Mouse (Mus musculus): ENCODE results near the gene Thap7. TPM values are rescaled to one million over a fixed set of nuclear protein-coding genes. Genes with fewer than 3 reads are reported as not detected.

Thap7 gene
- total and polyA plus RNA-seq, 3 experiments: 65.4 to 65.5 TPM; not detected in 1

DNA sequence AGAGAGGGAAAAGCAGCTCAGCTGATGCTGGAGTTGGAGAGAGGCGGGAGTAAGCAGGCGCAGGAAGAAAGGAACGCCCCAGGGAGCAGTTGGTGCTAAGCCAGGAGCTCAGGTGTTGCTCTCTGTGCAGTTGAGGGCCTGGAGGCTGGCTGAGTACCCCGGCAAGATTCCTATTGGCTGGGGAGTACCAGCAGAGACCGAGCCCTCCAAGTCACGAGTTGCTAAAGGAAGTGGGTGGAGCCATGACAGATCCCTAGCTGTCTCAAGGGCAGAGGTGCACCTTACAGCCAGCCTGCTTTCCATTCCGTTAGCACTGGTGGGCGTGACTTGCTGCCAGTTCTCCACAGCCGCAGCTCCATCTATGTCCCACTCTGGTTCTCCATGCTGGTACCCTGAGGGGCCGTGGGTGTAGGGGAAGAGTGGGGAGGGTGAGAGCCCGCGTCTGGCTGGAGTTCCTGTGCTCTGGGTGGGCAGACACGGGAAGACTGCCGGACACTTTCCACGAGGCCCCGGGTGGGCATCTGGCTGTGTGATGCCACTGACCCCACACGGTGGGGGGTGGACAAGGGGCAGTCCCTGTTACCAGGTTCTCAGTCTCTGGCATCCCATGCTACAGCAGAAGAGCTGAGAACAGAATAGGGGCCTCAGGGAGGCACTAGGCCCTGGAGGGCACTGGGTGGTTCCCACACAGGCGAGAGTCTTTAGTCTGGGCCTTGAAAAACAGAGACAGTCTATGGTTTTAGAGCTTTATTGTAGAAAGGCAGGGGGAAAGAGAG, 23.2 kb upstream of the Thap7 start (continued):
- TF ChIP-seq TAL1 (IDR thresholded peaks at IDR 0.05; ENCODE audit: low read length) (no peak), MXI1 (IDR thresholded peaks at IDR 0.05; ENCODE audit: low read depth, low read length) (peak; percentile 82), RAD21 (IDR thresholded peaks at IDR 0.05; ENCODE audit: low read depth, low read length) (no peak), SMC3 (IDR thresholded peaks at IDR 0.05; ENCODE audit: low read depth, low read length) (no peak)

GRCm38 (mm10) chr16:17552837-17553236, 21.9 kb upstream of the Thap7 start:
- no peak for TF ChIP-seq ELF1 (IDR thresholded peaks at IDR 0.05; ENCODE audit: low read depth, low read length)
- no peak for TF ChIP-seq NRF1 (IDR thresholded peaks at IDR 0.05; ENCODE audit: insufficient read depth, low read depth, low read length, poor library complexity, severe bottlenecking)
- TF ChIP-seq RCOR1 (IDR thresholded peaks at IDR 0.05; ENCODE audit: low read depth, low read length): no peak
- no peak for TF ChIP-seq TCF12 (IDR thresholded peaks at IDR 0.05; ENCODE audit: low read depth, low read length)
- TF ChIP-seq ETS1 (IDR thresholded peaks at IDR 0.05; ENCODE audit: low read depth, low read length): no peak
- TF ChIP-seq JUND (IDR thresholded peaks at IDR 0.05; ENCODE audit: low read depth, low read length): no peak
- TF ChIP-seq SMC3 (IDR thresholded peaks at IDR 0.05; ENCODE audit: low read depth, low read length): no peak
- no peak for TF ChIP-seq HCFC1 (IDR thresholded peaks at IDR 0.05; ENCODE audit: low read depth, low read length)
- no peak for TF ChIP-seq POLR2AphosphoS5 (IDR thresholded peaks at IDR 0.05; ENCODE audit: borderline replicate concordance, low read depth, low read length)
- TF ChIP-seq MYB (IDR thresholded peaks at IDR 0.05; ENCODE audit: low read depth, low read length): no peak
- TF ChIP-seq MXI1 (IDR thresholded peaks at IDR 0.05; ENCODE audit: low read depth, low read length): no peak
- no peak for TF ChIP-seq RAD21 (IDR thresholded peaks at IDR 0.05; ENCODE audit: low read depth, low read length)
- TF ChIP-seq KAT2A (conservative IDR thresholded peaks at IDR 0.05; ENCODE audit: low read depth, low read length): no peak
- no peak for TF ChIP-seq MAZ (IDR thresholded peaks at IDR 0.05; ENCODE audit: low read depth, low read length)
- no peak for TF ChIP-seq GATA1 (IDR thresholded peaks at IDR 0.05; ENCODE audit: low read depth, low read length)
- no peak for TF ChIP-seq MEF2A (IDR thresholded peaks at IDR 0.05; ENCODE audit: extremely low read depth, insufficient replicate concordance, low read depth, low read length, poor library complexity, severe bottlenecking)
- no peak for TF ChIP-seq BHLHE40 (IDR thresholded peaks at IDR 0.05; ENCODE audit: borderline replicate concordance, low read depth, low read length)
- H3K79me2 ChIP-seq (ENCODE audit: control insufficient read depth, insufficient read depth, low read length, poor library complexity): no peaks in the 10 kb centered on the region
- H3K9ac ChIP-seq (ENCODE audit: control insufficient read depth, low read depth, low read length, poor library complexity, severe bottlenecking): no peak overlapping the region
- no peak overlapping the region for H3K27ac ChIP-seq (ENCODE audit: control insufficient read depth, low read depth, low read length)
- H3K4me3 ChIP-seq (ENCODE audit: control insufficient read depth in 1 of 2, insufficient read depth in 1 of 2, low read depth in 2 of 2, low read length in 2 of 2): no peak overlapping the region
- H3K9me3 ChIP-seq (replicated peaks; ENCODE audit: insufficient read depth, low read length): no peaks in the 10 kb centered on the region
- no peak for DNase-seq (ENCODE audit: low read depth, low spot score)
- H3K27me3 ChIP-seq (ENCODE audit: control insufficient read depth in 1 of 2, insufficient read depth in 2 of 2, low read length in 2 of 2): peaks cover 0 to under 1% of the 10 kb centered on the region in 2 experiments; a peak in 1 of 4 replicates
- H3K4me1 ChIP-seq (ENCODE audit: control insufficient read depth in 1 of 2, insufficient read depth in 2 of 2, low read length in 2 of 2): peaks cover 6 to 21% of the 10 kb centered on the region in 2 experiments
- peaks cover 0 to 10% of the 10 kb centered on the region in 2 experiments; a peak in 2 of 4 replicates for H3K36me3 ChIP-seq (ENCODE audit: control insufficient read depth in 1 of 2, insufficient read depth in 2 of 2, low read length in 2 of 2)
